In the genomic region with DNA sequence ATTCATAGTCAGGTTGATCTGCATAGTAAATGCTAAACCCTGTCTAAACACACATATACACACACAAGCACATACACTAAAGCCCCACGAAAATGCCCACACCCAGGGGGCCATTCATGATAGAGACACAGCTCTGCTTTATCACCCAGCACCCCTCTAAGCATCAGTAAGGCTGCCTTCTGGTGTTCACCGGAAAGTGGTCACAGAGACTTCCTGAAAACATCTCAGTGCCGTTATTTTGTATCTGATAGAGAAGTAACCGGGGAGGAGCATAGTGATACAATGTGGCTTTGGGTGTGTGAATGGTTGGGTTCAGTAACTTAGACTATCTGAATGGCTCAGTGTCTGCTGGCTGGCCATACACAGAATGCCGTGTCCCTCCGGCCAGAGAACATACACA, we compare ENCODE assay signal across 33 mouse cellular contexts. TPM values are rescaled to one million over a fixed set of nuclear protein-coding genes. Genes with fewer than 3 reads are reported as not detected.
"Had no signal": no experiment of that assay in that cellular context is flagged by ENCODE, and none has a peak within 500 bp of the region (broad histone marks: within the 10 kb centered on the region; RNA-seq: fewer than 3 reads in every experiment).

No protein-coding gene starts in this region.

RNA-seq across cellular contexts. Expression of gene Unc93a, which starts 42.0 kb away (rescaled TPM):
- total RNA-seq: gastrocnemius, adult 2 months; gastrocnemius, postnatal 25 days; heart, adult 18-20 months; heart, adult 8-10 months; heart, postnatal 10 days; heart, postnatal 25 days; heart, postnatal 4 days; layer of hippocampus, adult 2 months; layer of hippocampus, postnatal 10 days; layer of hippocampus, postnatal 25 days; left cerebral cortex, postnatal 14 days had no signal
- polyA plus RNA-seq: heart, embryonic 10.5 days; heart, embryonic 12.5 days; heart, embryonic 14.5 days; heart, embryonic 16.5 days; hindbrain, embryonic 11.5 days; hindbrain, embryonic 13.5 days; hindbrain, embryonic 15.5 days; inflammation-experienced regulatory T-cells, adult 6 months; intestine, embryonic 15.5 days; kidney, embryonic 14.5 days; kidney, embryonic 16.5 days; limb, embryonic 10.5 days; limb, embryonic 12.5 days; liver, embryonic 11.5 days; liver, embryonic 13.5 days had no signal

RNA-seq across cellular contexts. Expression of gene Smok2a, which starts 47.4 kb away (rescaled TPM):
- total RNA-seq: gastrocnemius, adult 2 months; gastrocnemius, postnatal 10 days; gastrocnemius, postnatal 25 days; gastrocnemius, postnatal 4 days; heart, adult 18-20 months; heart, adult 8-10 months; heart, postnatal 10 days; heart, postnatal 25 days; heart, postnatal 4 days; layer of hippocampus, adult 2 months; layer of hippocampus, postnatal 10 days; layer of hippocampus, postnatal 25 days; left cerebral cortex, adult 2 months; left cerebral cortex, postnatal 14 days; left cerebral cortex, postnatal 36 days had no signal
- polyA plus RNA-seq: frontal cortex, adult 2 months; heart, embryonic 10.5 days; heart, embryonic 12.5 days; heart, embryonic 14.5 days; heart, embryonic 16.5 days; hindbrain, embryonic 11.5 days; hindbrain, embryonic 13.5 days; hindbrain, embryonic 15.5 days; inflammation-experienced regulatory T-cells, adult 6 months; intestine, embryonic 15.5 days; intestine, postnatal 0 days; kidney, embryonic 14.5 days; kidney, embryonic 16.5 days; limb, embryonic 10.5 days; limb, embryonic 12.5 days; limb, embryonic 14.5 days; liver, embryonic 11.5 days; liver, embryonic 13.5 days had no signal

RNA-seq across cellular contexts. Expression of gene Smok2b, which starts 56.5 kb away (rescaled TPM):
- total RNA-seq: gastrocnemius, adult 2 months; gastrocnemius, postnatal 10 days; gastrocnemius, postnatal 25 days; gastrocnemius, postnatal 4 days; heart, adult 18-20 months; heart, adult 8-10 months; heart, postnatal 10 days; heart, postnatal 25 days; heart, postnatal 4 days; layer of hippocampus, adult 2 months; layer of hippocampus, postnatal 10 days; layer of hippocampus, postnatal 25 days; left cerebral cortex, adult 2 months; left cerebral cortex, postnatal 14 days; left cerebral cortex, postnatal 36 days had no signal
- polyA plus RNA-seq: frontal cortex, adult 2 months; heart, embryonic 10.5 days; heart, embryonic 12.5 days; heart, embryonic 14.5 days; heart, embryonic 16.5 days; hindbrain, embryonic 11.5 days; hindbrain, embryonic 13.5 days; hindbrain, embryonic 15.5 days; inflammation-experienced regulatory T-cells, adult 6 months; intestine, embryonic 15.5 days; intestine, postnatal 0 days; kidney, embryonic 14.5 days; kidney, embryonic 16.5 days; limb, embryonic 10.5 days; limb, embryonic 12.5 days; limb, embryonic 14.5 days; liver, embryonic 11.5 days; liver, embryonic 13.5 days had no signal
